Mouse (Mus musculus) cortical plate, adult 2 months (tissue): ENCODE data around the gene Lias. TPM values are rescaled to one million over a fixed set of nuclear protein-coding genes. Genes with fewer than 3 reads are reported as not detected.

Experiments
- H3K27ac ChIP-seq: fragments of 200-500 bp; 2 replicates; pipeline ENCODE4 v1.5.1; 2012; ENCODE audit warnings: low read length, control low read depth, inconsistent platforms; ENCODE audit not compliant: insufficient read depth
- H3K4me1 ChIP-seq: fragments of 200-500 bp; 2 replicates; pipeline ENCODE4 v1.6.1; 2011; ENCODE audit warnings: low read length; ENCODE audit not compliant: control insufficient read depth, insufficient read depth
- H3K4me3 ChIP-seq: fragments of 200-500 bp; 2 replicates; pipeline ENCODE4 v1.5.1; 2011; ENCODE audit warnings: mild to moderate bottlenecking, low read length, control low read depth; ENCODE audit not compliant: insufficient read depth
- CTCF ChIP-seq: fragments of 200-500 bp; IDR thresholded peaks from 2 replicates; pipeline ENCODE4 v1.5.1; 2011; ENCODE audit warnings: mild to moderate bottlenecking, control low read depth, low read length; ENCODE audit not compliant: insufficient read depth; ENCODE audit errors: extremely low read depth
- POLR2A ChIP-seq: fragments of 200-500 bp; IDR thresholded peaks from 2 replicates; pipeline ENCODE4 v1.6.1; 2011; ENCODE audit warnings: mild to moderate bottlenecking, low read length, control low read depth; ENCODE audit not compliant: insufficient read depth; ENCODE audit errors: extremely low read depth
- polyA plus RNA-seq: library from polyadenylated mRNA; depleted of rRNA; stranded (reverse); fragments of >200 nt; gene quantifications from 2 replicates; pipeline ENCODE4 v1.2.3, GENCODE M21; 2012; rRNA removed

The Lias gene
- polyA plus RNA-seq, result 40.6 and 43.7 TPM in 2 replicates

DNA sequence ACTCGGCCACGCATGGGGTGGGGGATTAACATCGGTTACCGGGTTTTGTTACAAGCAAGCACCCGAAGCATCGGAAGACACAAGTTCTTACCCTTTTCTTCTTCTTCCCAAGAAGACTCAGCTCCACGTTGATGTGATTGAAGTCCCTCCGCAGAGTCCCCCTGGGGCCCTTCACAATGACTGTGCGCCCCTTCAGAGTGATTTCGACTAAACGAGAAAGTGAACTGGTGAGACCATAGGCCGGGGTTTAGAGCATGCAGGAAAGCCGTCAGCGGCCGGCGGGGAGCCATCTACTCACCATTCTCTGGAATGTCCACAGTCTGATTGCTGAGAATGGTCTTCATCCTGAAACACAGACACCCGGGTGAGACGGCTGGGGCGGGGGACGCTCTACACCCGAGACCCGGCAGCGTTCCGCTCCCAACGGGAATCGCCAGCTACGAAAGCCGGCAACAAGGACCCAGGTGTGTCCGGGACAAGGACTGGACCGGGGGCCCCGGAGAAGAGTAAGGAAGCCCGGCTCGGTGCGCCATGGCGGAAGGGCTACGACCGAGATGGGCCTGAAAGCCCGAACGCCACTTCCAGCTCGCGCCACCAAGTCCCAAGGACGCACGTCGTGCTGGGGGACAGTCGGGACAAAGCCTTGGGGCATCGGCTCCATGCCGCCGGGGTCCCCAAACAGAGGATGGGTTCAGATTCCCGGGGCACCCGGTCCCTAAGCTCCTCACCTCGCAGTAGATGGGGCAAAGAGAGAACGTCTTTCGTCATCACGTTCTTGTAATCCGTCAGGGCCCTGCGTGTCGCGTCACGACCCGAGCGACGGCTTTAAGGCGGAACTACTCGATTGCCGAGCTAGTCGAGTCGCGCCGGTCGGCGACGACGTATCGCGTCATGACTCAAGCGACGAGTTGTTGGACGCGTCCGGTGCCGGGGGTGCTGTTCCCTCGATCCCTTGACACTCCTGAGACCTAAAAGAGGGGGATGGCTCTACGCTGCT is at the start of gene Lias, which contains the start of gene Rpl9:
Gene Lias (plus strand): TSS at position 850 of the 997 bp plus-strand sequence.
Gene Rpl9 (minus strand): TSS at position 797 of the 997 bp plus-strand sequence.
- Histone ChIP-seq H3K4me3 (peak within 1 kb of the TSS; percentile 44), H3K4me1 (peaks cover 2% of the 10 kb centered on the region; the same call in 1 of the 2 replicates), H3K27ac (peak within 1 kb of the TSS; percentile 42)
- TF ChIP-seq CTCF, result no peak
- TF ChIP-seq POLR2A, result peak; percentile 97

DNA sequence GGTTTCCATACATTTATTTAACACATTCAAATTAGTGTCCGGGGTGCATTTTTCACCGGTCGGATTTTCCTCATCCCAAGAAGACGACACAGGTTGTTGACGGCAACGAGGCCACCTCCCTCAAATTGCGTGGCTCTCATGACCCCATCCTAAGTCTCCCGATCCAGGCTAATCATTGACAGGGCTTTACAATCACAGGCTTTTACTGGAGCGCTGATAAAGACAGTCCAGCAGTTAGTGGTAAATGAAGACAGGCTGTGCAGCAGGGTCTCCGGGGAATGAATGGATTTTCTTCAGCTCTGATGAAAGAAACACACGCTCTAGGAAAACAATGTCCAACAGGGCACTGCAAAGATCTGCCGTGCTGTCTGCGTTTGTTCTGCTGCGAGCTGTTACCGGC is 43.1 kb upstream of the Lias start, which contains the start of gene Klb:
Gene Klb (plus strand): TSS at position 147 of the 400 bp plus-strand sequence.
- TF ChIP-seq CTCF, result no peak
- TF ChIP-seq POLR2A, result no peak
- no peaks in the 10 kb centered on the region for H3K4me1 ChIP-seq
- no peak within 1 kb of the TSS for H3K4me3 ChIP-seq
- H3K27ac ChIP-seq, result no peak within 1 kb of the TSS

DNA sequence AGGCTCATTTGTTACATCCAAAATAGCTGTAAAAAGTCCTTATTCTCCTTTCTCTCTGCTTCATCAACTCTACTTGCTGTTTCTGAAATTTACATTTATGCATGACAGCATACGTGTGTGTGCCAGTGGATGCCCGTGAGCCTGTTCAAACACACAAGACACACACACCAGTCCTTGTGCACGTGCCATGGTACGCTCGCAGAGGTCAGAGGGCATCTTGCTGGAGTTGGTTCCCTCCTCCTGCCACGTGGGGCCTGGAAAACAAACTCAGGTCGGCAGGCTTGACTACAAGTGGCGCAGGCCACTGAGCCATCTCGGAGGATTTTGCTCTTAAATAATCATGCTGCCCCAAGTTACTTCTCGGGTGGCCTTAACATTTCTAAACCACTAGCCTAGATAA is 40.8 kb upstream of the Lias start:
- Histone ChIP-seq H3K4me1 (no peaks in the 10 kb centered on the region), H3K4me3 (no peak overlapping the region), H3K27ac (no peak overlapping the region)
- TF ChIP-seq POLR2A (no peak), CTCF (no peak)

DNA sequence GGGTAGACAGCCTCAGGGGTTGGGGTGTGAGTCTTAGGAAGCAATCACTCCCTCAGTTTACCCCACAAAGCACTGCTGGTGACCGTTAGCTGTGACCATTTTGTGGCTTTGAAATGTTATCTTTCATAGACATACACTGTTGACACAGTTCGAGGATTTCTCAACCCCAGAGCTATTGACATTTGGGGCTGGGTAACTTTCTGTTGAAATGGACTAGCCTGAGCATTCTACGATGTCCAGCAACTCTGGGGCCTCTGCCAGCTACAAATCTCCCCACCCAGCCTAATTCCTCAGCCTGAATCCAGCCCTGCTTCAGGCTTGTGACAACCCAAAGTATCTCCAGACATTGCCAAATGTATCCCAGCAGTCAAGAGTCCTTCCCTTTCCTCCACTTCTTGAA is 37.2 kb upstream of the Lias start:
- no peak overlapping the region for H3K4me3 ChIP-seq
- H3K4me1 ChIP-seq, result no peaks in the 10 kb centered on the region
- no peak overlapping the region for H3K27ac ChIP-seq
- TF ChIP-seq POLR2A (no peak), CTCF (no peak)

DNA sequence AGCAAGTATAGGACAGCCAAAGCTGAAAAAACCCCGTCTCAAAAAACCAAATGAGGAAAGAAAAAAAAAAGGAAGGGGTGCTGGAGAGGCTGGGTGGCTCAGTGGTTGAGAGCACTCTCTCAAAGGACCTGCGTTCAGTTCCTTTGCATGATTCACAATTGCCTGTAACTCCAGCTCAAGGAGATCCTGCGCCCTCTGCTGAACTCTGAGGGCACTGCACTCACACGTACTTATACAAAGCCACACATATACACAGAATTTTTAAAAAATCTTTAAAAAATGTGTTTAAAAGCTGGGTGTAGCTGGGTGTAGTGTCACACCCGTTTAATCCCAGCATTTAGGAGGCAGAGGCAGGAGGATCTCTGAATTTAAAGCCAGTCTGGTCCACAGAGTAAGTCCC is 36.3 kb upstream of the Lias start:
- no peak overlapping the region for H3K27ac ChIP-seq
- no peaks in the 10 kb centered on the region for H3K4me1 ChIP-seq
- TF ChIP-seq POLR2A, result no peak
- no peak for TF ChIP-seq CTCF
- no peak overlapping the region for H3K4me3 ChIP-seq

DNA sequence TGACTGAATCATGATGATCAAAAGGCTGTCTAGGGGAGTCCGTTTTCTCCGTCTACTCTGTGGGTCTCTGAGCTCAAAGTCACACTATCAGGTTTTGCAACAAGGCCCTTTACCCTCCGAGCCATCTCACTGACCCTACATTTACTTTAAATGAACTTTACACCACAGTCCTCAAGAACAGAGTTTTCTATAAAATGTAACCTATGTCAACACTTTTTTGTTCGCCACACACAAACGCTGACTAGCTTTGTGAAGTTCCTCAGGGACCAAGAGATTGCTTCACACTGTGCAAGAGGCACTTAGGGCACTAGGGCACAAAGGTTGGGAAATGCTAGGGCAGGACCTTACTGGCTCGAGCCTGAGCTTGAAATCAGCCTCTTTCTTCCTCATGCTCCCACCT is 34.4 kb upstream of the Lias start:
- no peak for TF ChIP-seq POLR2A
- no peak for TF ChIP-seq CTCF
- H3K27ac ChIP-seq, result no peak overlapping the region
- H3K4me3 ChIP-seq, result no peak overlapping the region
- H3K4me1 ChIP-seq, result no peaks in the 10 kb centered on the region

DNA sequence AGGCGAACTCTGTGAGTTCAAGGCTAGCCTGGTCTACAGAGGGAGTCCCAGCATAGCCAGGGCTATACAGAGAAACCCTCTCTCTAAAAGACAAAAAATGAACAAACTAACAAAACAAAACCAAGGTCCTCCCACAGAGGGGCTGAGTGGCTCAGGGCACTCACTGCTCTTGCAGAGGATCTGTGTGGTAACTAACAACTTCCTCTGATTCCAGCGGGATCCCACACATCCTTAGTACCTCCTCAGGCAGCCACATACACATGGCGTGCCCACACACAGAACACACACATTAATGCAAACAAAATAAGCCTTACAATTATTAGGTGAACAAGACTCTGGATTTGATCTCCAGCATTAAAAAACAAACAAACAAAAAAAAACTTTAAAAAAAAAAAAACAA is 33.5 kb upstream of the Lias start:
- H3K4me1 ChIP-seq, result no peaks in the 10 kb centered on the region
- H3K27ac ChIP-seq, result no peak overlapping the region
- no peak overlapping the region for H3K4me3 ChIP-seq
- TF ChIP-seq POLR2A (no peak), CTCF (no peak)

DNA sequence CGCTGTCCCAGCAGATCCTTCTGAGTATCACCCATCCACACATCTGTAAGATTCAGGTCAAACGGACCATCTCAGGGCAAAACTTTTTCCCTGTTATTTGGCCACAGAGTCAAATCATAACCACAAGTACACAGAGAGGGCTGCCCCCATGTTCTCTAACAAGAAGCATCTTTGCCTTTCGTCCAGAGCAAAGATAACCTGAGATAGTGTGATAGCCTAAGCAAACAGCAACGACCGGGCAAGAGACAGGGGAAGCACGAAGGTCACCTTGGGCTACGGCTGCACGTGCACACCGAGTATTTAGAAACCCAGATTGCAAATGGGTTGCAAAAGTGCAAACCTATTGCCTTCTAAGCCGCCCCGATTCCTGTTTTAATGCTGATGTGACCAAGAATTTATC is 23.5 kb upstream of the Lias start:
- Histone ChIP-seq H3K27ac (no peak overlapping the region), H3K4me3 (no peak overlapping the region), H3K4me1 (no peaks in the 10 kb centered on the region)
- no peak for TF ChIP-seq POLR2A
- no peak for TF ChIP-seq CTCF

DNA sequence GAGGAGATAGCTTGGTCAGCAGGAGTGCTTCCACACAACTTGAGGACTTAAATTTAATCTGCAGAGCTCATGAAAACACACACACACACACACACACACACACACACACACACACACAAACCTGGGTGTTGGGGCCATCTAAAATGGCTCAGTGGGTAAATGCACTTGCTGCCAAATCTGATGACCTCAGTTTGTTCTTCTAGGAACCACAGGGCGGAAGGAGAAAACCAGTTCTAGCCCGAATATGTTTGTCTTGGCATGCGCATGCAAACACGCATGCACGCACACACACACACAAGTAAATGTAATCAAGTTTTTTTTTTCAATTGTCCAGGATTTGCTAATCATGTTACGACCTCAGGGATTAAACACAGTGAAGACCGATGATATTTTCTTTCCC is 19.7 kb upstream of the Lias start:
- no peak for TF ChIP-seq POLR2A
- no peak for TF ChIP-seq CTCF
- H3K27ac ChIP-seq, result no peak overlapping the region
- no peaks in the 10 kb centered on the region for H3K4me1 ChIP-seq
- H3K4me3 ChIP-seq, result no peak overlapping the region

DNA sequence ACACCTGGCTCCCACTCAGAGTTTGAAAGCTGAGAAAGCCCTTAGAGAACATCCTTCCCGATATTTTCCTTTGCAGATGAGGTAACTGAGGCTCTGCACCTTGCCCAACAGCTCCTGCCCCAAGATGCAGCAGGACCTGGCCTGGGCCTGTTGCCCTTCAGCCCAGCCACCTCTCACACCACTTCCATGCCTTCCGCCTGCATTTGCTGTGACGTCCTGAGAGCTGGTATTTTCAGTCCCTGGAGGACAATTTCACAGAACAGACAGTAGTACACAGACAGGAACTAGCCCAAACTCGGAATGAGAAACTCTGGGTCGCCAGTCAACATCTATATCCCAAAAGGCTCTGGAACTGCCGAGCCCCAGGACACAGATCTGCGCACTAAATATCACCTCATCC is 16.6 kb upstream of the Lias start:
- H3K4me3 ChIP-seq, result no peak overlapping the region
- no peak overlapping the region for H3K27ac ChIP-seq
- H3K4me1 ChIP-seq, result no peaks in the 10 kb centered on the region
- TF ChIP-seq CTCF (no peak), POLR2A (no peak)
